Mouse (Mus musculus) liver, embryonic 14.5 days (tissue): ENCODE measurements around the gene Atg9b.

Experiments used
- CTCF ChIP-seq: IDR thresholded peaks from 2 replicates; pipeline ENCODE4 v1.5.1; 2016; ENCODE audit warnings: antibody characterized with exemption, low read depth, control low read depth
- EP300 ChIP-seq: IDR thresholded peaks from 2 replicates; pipeline ENCODE4 v1.6.1; 2016; ENCODE audit warnings: antibody characterized with exemption, low read depth

DNA sequence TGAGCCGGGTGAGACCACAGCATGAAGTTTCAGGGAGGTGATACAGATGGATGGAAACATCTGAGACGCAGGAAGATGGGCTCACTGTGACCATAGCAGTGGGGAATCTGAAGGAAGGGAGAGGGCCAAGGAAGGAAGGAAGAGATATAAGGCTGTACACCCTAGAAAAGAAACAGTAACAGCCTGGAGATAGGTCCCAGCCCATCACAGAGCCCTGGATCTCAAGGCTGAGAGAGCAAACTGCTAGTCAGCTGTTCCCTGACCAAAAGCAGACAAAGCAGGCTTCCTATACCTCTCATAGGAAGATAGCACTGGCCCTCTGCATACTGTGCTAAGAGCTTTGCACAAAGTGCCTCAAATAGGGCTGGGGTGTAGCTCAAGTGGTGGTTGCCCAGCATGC lies 13.2 kb downstream of the Atg9b start:
- TF ChIP-seq CTCF (no peak), EP300 (no peak)
